Mouse (Mus musculus) bone marrow, adult 2 months (tissue): Measurements from ENCODE around the gene Pde4c. TPM values are rescaled to one million over a fixed set of nuclear protein-coding genes. Genes with fewer than 3 reads are reported as not detected.

ENCODE experiments used
- H3K27ac ChIP-seq: fragments of 200-500 bp; 2 replicates; pipeline ENCODE4 v1.5.1; 2012; ENCODE audit warnings: low read depth, mild to moderate bottlenecking, control low read depth, inconsistent platforms, low read length; ENCODE audit not compliant: control insufficient read depth, poor library complexity, insufficient read depth
- H3K4me1 ChIP-seq: fragments of 200-500 bp; 2 replicates; pipeline ENCODE4 v1.6.1; 2011; ENCODE audit warnings: low read length; ENCODE audit not compliant: control insufficient read depth, insufficient read depth
- H3K4me3 ChIP-seq: fragments of 200-500 bp; replicated peaks from 2 replicates; pipeline ENCODE3; 2011; ENCODE audit warnings: mild to moderate bottlenecking, low read depth, low read length, control low read depth; ENCODE audit not compliant: control insufficient read depth
- CTCF ChIP-seq: fragments of 200-500 bp; IDR thresholded peaks from 2 replicates; pipeline ENCODE4 v1.5.1; 2011; ENCODE audit warnings: low read length, control low read depth; ENCODE audit not compliant: control insufficient read depth, insufficient read depth
- POLR2A ChIP-seq: fragments of 200-500 bp; IDR thresholded peaks from 2 replicates; pipeline ENCODE4 v1.6.1; 2011; ENCODE audit warnings: low read depth, mild to moderate bottlenecking, control low read depth, low read length, borderline replicate concordance; ENCODE audit not compliant: control insufficient read depth
- WGBS: fragments of 180-500 bp; shearing (Covaris S2); methylation state at CpG from one replicate; pipeline ENCODE4 v1.1.7; 2018; 5-methylcytosine and 5-hydroxymethylcytosine counted together
- polyA plus RNA-seq: library from polyadenylated mRNA; stranded (reverse); fragments of >200 nt; gene quantifications from 2 replicates; pipeline ENCODE4 v1.2.4, GENCODE M21; 2011; ENCODE audit warnings: low replicate concordance; ENCODE audit not compliant: missing spikeins, insufficient read depth, insufficient read length

The Pde4c gene
- polyA plus RNA-seq, 1 experiment: 3.2 TPM

GRCm38 (mm10) chr8:70742981-70743655 lies 19.6 kb downstream of the Pde4c start:
- Histone ChIP-seq H3K27ac (no peak overlapping the region), H3K4me1 (no peaks in the 10 kb centered on the region), H3K4me3 (no peak overlapping the region)
- 3% methylated on average over 38 of the region's 38 CpGs for WGBS
- TF ChIP-seq CTCF (no peak), POLR2A (no peak)

- TF ChIP-seq CTCF (no peak), POLR2A (no peak)
- WGBS: 3% methylated on average over 48 of the region's 48 CpGs
Observed at GRCm38 (mm10) chr8:70743656-70744590, 20.4 kb downstream of the Pde4c start.

GRCm38 (mm10) chr8:70744806-70745205 lies 21.3 kb downstream of the Pde4c start:
- H3K4me1 ChIP-seq: no peaks in the 10 kb centered on the region
- TF ChIP-seq CTCF (no peak), POLR2A (no peak)
- H3K27ac ChIP-seq: no peak overlapping the region
- no peak overlapping the region for H3K4me3 ChIP-seq
- WGBS: 38% methylated on average over 11 of the region's 11 CpGs

More at GRCm38 (mm10) chr8:70743656-70744590, 20.4 kb downstream of the Pde4c start:
- peak overlapping the region; percentile 37 for H3K4me3 ChIP-seq
- H3K4me1 ChIP-seq: no peaks in the 10 kb centered on the region
- no peak overlapping the region for H3K27ac ChIP-seq

- Histone ChIP-seq H3K4me3 (no peak overlapping the region), H3K27ac (no peak overlapping the region), H3K4me1 (no peaks in the 10 kb centered on the region)
- 72% methylated on average over 19 of the region's 19 CpGs for WGBS
- TF ChIP-seq CTCF (no peak), POLR2A (no peak)
Observed at GRCm38 (mm10) chr8:70745691-70746220, 22.2 kb downstream of the Pde4c start.

DNA sequence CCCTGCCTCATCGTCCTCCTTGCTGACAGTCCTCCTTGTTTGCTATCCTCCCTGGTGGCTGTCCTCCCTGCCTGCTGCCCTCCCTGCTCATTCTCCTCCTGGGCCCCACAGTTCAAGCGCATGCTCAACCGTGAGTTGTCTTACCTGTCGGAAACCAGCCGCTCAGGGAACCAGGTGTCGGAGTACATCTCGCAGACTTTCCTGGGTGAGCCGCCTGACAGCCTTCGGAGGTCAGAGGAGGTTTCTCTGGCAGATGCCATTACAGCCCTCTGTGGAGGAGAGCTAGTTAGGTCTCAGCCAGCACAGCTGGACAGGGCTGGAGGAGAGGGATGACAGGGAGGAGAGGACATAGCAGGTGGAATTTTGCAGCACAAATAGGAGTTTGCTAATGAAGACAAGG lies 23.2 kb downstream of the Pde4c start:
- Histone ChIP-seq H3K4me1 (no peaks in the 10 kb centered on the region), H3K4me3 (no peak overlapping the region), H3K27ac (no peak overlapping the region)
- TF ChIP-seq CTCF (no peak), POLR2A (no peak)
- 89% methylated on average over 9 of the region's 9 CpGs for WGBS

- no peak overlapping the region for H3K27ac ChIP-seq
- no peaks in the 10 kb centered on the region for H3K4me1 ChIP-seq
- H3K4me3 ChIP-seq: no peak overlapping the region
- 84% methylated on average over 18 of the region's 18 CpGs for WGBS
- no peak for TF ChIP-seq POLR2A
- no peak for TF ChIP-seq CTCF
Observed at GRCm38 (mm10) chr8:70747211-70747890, 23.8 kb downstream of the Pde4c start.

- WGBS: 79% methylated on average over 23 of the region's 23 CpGs
- Histone ChIP-seq H3K4me1 (no peaks in the 10 kb centered on the region), H3K27ac (no peak overlapping the region), H3K4me3 (no peak overlapping the region)
- TF ChIP-seq POLR2A (no peak), CTCF (no peak)
Observed at GRCm38 (mm10) chr8:70748246-70749096, 25.0 kb downstream of the Pde4c start.
